Mouse (Mus musculus) myocyte (in vitro differentiated cells): ENCODE data around the gene Rffl.

ENCODE experiments used
- E2F4 ChIP-seq: IDR thresholded peaks from one replicate; pipeline ENCODE4 v1.6.1; 2011; ENCODE audit warnings: mild to moderate bottlenecking, control low read depth, moderate library complexity; ENCODE audit not compliant: insufficient read depth
- MYOD1 ChIP-seq, 3 experiments: IDR thresholded peaks; one replicate each; pipeline ENCODE4 v1.6.1; 2011; ENCODE audit warnings: control low read depth in 2 of 3, low read depth in 2 of 3, mild to moderate bottlenecking in 2 of 3, moderate library complexity in 1 of 3; ENCODE audit not compliant: insufficient read length in 2 of 3, control insufficient read depth in 1 of 3
- MYOG ChIP-seq, 3 experiments: IDR thresholded peaks; one replicate each; pipeline ENCODE4 v1.6.1; 2011; ENCODE audit warnings: control low read depth in 2 of 3, low read depth in 2 of 3, mild to moderate bottlenecking in 2 of 3; ENCODE audit not compliant: insufficient read length in 2 of 3, control insufficient read depth in 1 of 3, insufficient read depth in 1 of 3
- POLR2A ChIP-seq: IDR thresholded peaks from one replicate; pipeline ENCODE4 v1.6.1; 2011; ENCODE audit warnings: low read depth, mild to moderate bottlenecking, control low read depth, moderate library complexity; ENCODE audit not compliant: insufficient read length
- TCF12 ChIP-seq: IDR thresholded peaks from one replicate; pipeline ENCODE4 v1.6.1; 2011; ENCODE audit warnings: mild to moderate bottlenecking, control low read depth; ENCODE audit not compliant: poor library complexity, insufficient read depth, severe bottlenecking
- TCF3 ChIP-seq: IDR thresholded peaks from one replicate; pipeline ENCODE4 v1.6.1; 2011; ENCODE audit warnings: low read depth, control low read depth; ENCODE audit not compliant: insufficient read length
- USF1 ChIP-seq: IDR thresholded peaks from one replicate; pipeline ENCODE4 v1.6.1; 2011; ENCODE audit warnings: low read depth, mild to moderate bottlenecking, control low read depth, moderate library complexity

DNA sequence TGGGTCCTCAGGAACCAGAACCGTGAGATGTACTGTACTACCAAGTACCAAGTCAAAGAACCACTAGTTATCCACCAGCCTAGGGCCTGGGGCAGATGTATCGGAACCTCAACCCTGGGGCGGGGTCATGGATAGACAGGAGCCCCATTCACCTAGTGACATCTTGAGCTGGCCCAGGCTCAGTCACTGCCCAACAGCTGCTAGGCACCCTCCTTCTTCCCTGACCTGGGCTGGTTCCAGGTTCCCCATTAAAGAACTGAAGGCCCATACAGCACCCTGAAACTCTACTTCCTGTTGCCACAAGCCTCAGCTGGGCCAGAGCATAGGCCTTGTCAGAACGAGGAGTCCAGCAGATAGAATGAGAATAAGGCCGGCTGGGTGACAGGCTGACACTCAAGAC is 28.7 kb upstream of the Rffl start:
- TF ChIP-seq MYOD1 (IDR thresholded peaks at IDR 0.05; ENCODE audit: control insufficient read depth in 1 of 3, insufficient read length in 2 of 3, low read depth in 2 of 3) (no peak), TCF12 (no peak), MYOG (IDR thresholded peaks at IDR 0.05; ENCODE audit: control insufficient read depth in 1 of 3, insufficient read depth in 1 of 3, insufficient read length in 2 of 3, low read depth in 2 of 3) (no peak), POLR2A (no peak), USF1 (no peak), E2F4 (no peak), TCF3 (no peak)
